Mouse (Mus musculus): Measurements from ENCODE around the gene Txndc5.

DNA sequence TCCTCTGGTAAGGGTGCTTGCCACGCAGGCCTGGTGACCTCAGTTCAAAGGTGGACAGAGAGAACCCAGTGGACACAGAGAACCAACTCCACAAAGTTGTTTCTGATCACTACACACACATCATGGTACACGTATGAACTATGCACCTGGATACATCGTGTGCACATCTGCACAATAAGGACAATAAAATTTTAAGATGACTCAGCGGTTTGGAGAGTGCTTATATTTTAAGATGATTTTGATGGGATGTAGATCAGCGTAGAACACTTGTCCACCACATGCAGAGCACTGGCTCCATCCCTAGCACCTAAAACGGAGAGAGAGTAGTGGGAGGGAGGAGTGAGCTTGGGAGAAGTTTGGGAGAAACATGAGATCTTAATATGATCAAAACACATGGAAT, 55.1 kb downstream of the Txndc5 start:
- TF ChIP-seq POLR2A (IDR thresholded peaks at IDR 0.05; ENCODE audit: insufficient read depth, low read depth, low read length): no peak
- no peak for TF ChIP-seq CTCF (IDR thresholded peaks at IDR 0.05)
- TF ChIP-seq EP300 (IDR thresholded peaks at IDR 0.05; ENCODE audit: insufficient read depth, low read depth, low read length): no peak

Measured in heart, adult 2 months (tissue).